Mouse (Mus musculus) liver, embryonic 14.5 days (tissue): ENCODE measurements at regions not wholly inside any gene's neighbourhood (a gene's known extent, or its start where the extent isn't known, plus 50 kb on each side); places are given as distances from the start of the nearest gene placed in this dataset.

Experiments
- ATAC-seq: fragments of 200-750 bp; cut with Nextera tagmentation; 2 replicates; pipeline ENCODE4 v1.8.0; 2017; ENCODE audit warnings: moderate number of reproducible peaks, mild to moderate bottlenecking, moderate library complexity; ENCODE audit not compliant: insufficient read depth
- DNase-seq, 3 experiments: peaks; one replicate each; pipeline ENCODE4 v3.0.0-alpha.2; 2012 to 2013; ENCODE audit warnings: low read depth in 3 of 3, low spot score in 3 of 3
- H3K27ac ChIP-seq: fragments of 300-500 bp; sonication (generic); 2 replicates; pipeline ENCODE4 v1.5.1; 2014; ENCODE audit warnings: moderate library complexity, mild to moderate bottlenecking, control low read depth, inconsistent platforms
- H3K27me3 ChIP-seq: fragments of 300-500 bp; sonication (generic); 2 replicates; pipeline ENCODE4 v1.6.1; 2014; ENCODE audit warnings: mild to moderate bottlenecking, low read length, moderate library complexity; ENCODE audit not compliant: control insufficient read depth, insufficient read depth
- H3K36me3 ChIP-seq: fragments of 300-500 bp; sonication (generic); replicated peaks from 2 replicates; pipeline ENCODE4 v1.6.1; 2014; ENCODE audit warnings: low read depth; ENCODE audit not compliant: control insufficient read depth, insufficient read depth
- H3K4me1 ChIP-seq, 2 experiments: fragments of 200-500 bp in 1 of 2; fragments of 300-500 bp in 1 of 2; sonication (generic) in 1 of 2; replicated peaks; 2 replicates each; pipeline ENCODE4 v1.6.1; 2012 to 2014; ENCODE audit warnings: antibody characterized with exemption in 1 of 2, inconsistent platforms in 1 of 2, low read length in 1 of 2; ENCODE audit not compliant: control insufficient read depth in 2 of 2, insufficient read depth in 2 of 2
- H3K4me2 ChIP-seq: fragments of 300-500 bp; sonication (generic); 2 replicates; pipeline ENCODE4 v1.6.1; 2014; ENCODE audit warnings: low read depth, mild to moderate bottlenecking, control low read depth, moderate library complexity
- H3K4me3 ChIP-seq, 2 experiments: fragments of 200-500 bp in 1 of 2; fragments of 300-500 bp in 1 of 2; sonication (generic) in 1 of 2; 2 replicates each; pipeline ENCODE4 v1.5.1; 2012 to 2014; ENCODE audit warnings: low read depth in 2 of 2, low read length in 2 of 2, mild to moderate bottlenecking in 2 of 2, control low read depth in 1 of 2, inconsistent platforms in 1 of 2, moderate library complexity in 1 of 2; ENCODE audit not compliant: insufficient read depth in 1 of 2
- H3K9ac ChIP-seq: fragments of 300-500 bp; sonication (generic); replicated peaks from 2 replicates; pipeline ENCODE4 v1.6.1; 2014; ENCODE audit warnings: mild to moderate bottlenecking, control low read depth, moderate library complexity
- H3K9me3 ChIP-seq: fragments of 300-500 bp; sonication (generic); 2 replicates; pipeline ENCODE4 v1.6.1; 2016; ENCODE audit warnings: low read length, mixed read lengths; ENCODE audit not compliant: control insufficient read depth
- CTCF ChIP-seq: IDR thresholded peaks from 2 replicates; pipeline ENCODE4 v1.5.1; 2016; ENCODE audit warnings: antibody characterized with exemption, low read depth, control low read depth
- EP300 ChIP-seq: IDR thresholded peaks from 2 replicates; pipeline ENCODE4 v1.6.1; 2016; ENCODE audit warnings: antibody characterized with exemption, low read depth
- WGBS: fragments of 180-500 bp; shearing (Covaris S2); extraction: QIAGEN DNeasy Blood & Tissue Kit; methylation state at CpG from one replicate; pipeline ENCODE4 v1.1.7; 2014; ENCODE audit not compliant: insufficient replicate concordance; 5-methylcytosine and 5-hydroxymethylcytosine counted together

- WGBS: 75% methylated on average over 4 of the region's 4 CpGs
- no peak overlapping the region for H3K4me2 ChIP-seq
- no peak for DNase-seq
- ATAC-seq: no peak
- H3K36me3 ChIP-seq: no peaks in the 10 kb centered on the region
- H3K9me3 ChIP-seq: no peaks in the 10 kb centered on the region
- no peak overlapping the region for H3K4me3 ChIP-seq
- H3K27me3 ChIP-seq: no peaks in the 10 kb centered on the region
- H3K27ac ChIP-seq: no peak overlapping the region
- H3K4me1 ChIP-seq: no peaks in the 10 kb centered on the region
- no peak for TF ChIP-seq EP300
- H3K9ac ChIP-seq: no peak overlapping the region
Observed at GRCm38 (mm10) chr17:14532979-14533314, 161.1 kb downstream of the Thbs2 start.

- Histone ChIP-seq H3K27me3 (no peaks in the 10 kb centered on the region), H3K9ac (no peak overlapping the region), H3K4me1 (no peaks in the 10 kb centered on the region), H3K27ac (no peak overlapping the region), H3K9me3 (no peaks in the 10 kb centered on the region), H3K4me2 (no peak overlapping the region), H3K4me3 (no peak overlapping the region), H3K36me3 (no peaks in the 10 kb centered on the region)
- DNase-seq: no peak
- TF ChIP-seq EP300: no peak
- no peak for TF ChIP-seq CTCF
- ATAC-seq: no peak
- WGBS: 61% methylated on average over 8 of the region's 8 CpGs
Observed at GRCm38 (mm10) chr17:14532298-14532978, 161.6 kb downstream of the Thbs2 start.

- Histone ChIP-seq H3K4me3 (no peak overlapping the region), H3K36me3 (no peaks in the 10 kb centered on the region), H3K9ac (no peak overlapping the region), H3K4me1 (no peaks in the 10 kb centered on the region), H3K27me3 (no peaks in the 10 kb centered on the region), H3K27ac (no peak overlapping the region), H3K9me3 (no peaks in the 10 kb centered on the region), H3K4me2 (no peak overlapping the region)
- TF ChIP-seq EP300 (no peak), CTCF (no peak)
- ATAC-seq (no peak), DNase-seq (no peak)
- 63% methylated on average over 3 of the region's 3 CpGs for WGBS
Observed at GRCm38 (mm10) chr17:14531796-14532195, 162.2 kb downstream of the Thbs2 start.

GRCm38 (mm10) chr17:14527691-14528090, 166.3 kb downstream of the Thbs2 start:
- Histone ChIP-seq H3K4me2 (no peak overlapping the region), H3K4me1 (no peaks in the 10 kb centered on the region), H3K36me3 (no peaks in the 10 kb centered on the region), H3K9ac (no peak overlapping the region), H3K27ac (no peak overlapping the region), H3K4me3 (no peak overlapping the region), H3K27me3 (no peaks in the 10 kb centered on the region), H3K9me3 (no peaks in the 10 kb centered on the region)
- WGBS: 51% methylated on average over 2 of the region's 2 CpGs
- no peak for TF ChIP-seq EP300
- no peak for TF ChIP-seq CTCF
- DNase-seq: no peak
- no peak for ATAC-seq

- Histone ChIP-seq H3K4me3 (no peak overlapping the region), H3K27me3 (no peaks in the 10 kb centered on the region), H3K4me2 (no peak overlapping the region), H3K9ac (no peak overlapping the region), H3K36me3 (no peaks in the 10 kb centered on the region), H3K9me3 (no peaks in the 10 kb centered on the region), H3K4me1 (no peaks in the 10 kb centered on the region), H3K27ac (no peak overlapping the region)
- ATAC-seq (no peak), DNase-seq (no peak)
- WGBS: 70% methylated on average over 7 of the region's 7 CpGs
- TF ChIP-seq CTCF (no peak), EP300 (no peak)
Observed at GRCm38 (mm10) chr17:14525255-14525654, 168.8 kb downstream of the Thbs2 start.
